Mouse (Mus musculus): Measurements from ENCODE around the gene Mrpl55. TPM values are rescaled to one million over a fixed set of nuclear protein-coding genes. Genes with fewer than 3 reads are reported as not detected.

Mrpl55 gene
- polyA plus RNA-seq, 1 experiment from 2014 or later: 103 TPM

- H3K36me3 ChIP-seq (ENCODE audit: control insufficient read depth, insufficient read depth, low read length): peaks cover 3% of the 10 kb centered on the region; the same call in 1 of the 2 replicates
- ATAC-seq (ENCODE audit: insufficient number of reproducible peaks, insufficient read depth, low FRiP score, low read depth): no peak
- 4% methylated on average over 21 of the region's 21 CpGs for WGBS
Measured at GRCm38 (mm10) chr11:59226787-59227603, 24.7 kb downstream of the Mrpl55 start.

DNA sequence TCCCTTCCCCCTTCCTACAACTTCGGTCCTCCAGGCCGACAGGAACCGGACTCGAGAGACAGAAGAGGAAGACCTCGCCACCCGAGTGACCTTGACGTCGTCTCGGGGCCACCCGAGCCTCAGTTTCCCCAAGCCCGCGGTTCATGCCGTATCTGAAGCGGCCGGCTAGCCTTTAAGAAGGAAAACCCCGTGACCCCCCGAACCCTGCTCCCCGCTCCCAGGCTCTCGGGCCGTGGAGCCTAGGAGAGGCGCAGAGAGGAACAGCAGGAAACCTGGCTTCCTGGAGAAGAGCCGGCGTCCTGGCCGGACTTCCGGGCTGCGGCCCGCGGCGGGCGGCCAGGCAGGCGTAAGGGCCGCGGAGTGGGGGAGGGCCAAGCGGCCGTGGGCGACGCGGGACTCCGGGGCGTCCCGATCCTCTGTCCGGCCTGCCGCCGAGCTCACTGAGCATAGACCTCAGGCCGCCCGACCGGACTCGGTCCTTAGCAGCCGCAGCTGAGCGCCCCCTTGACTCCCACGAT, 25.4 kb downstream of the Mrpl55 start:
- peak overlapping the region; percentile 97 for H3K27ac ChIP-seq (ENCODE audit: low read length)
- peak overlapping the region; percentile 92 for H3K4me3 ChIP-seq (ENCODE audit: low read depth, low read length)
- H3K36me3 ChIP-seq (ENCODE audit: control insufficient read depth, insufficient read depth, low read length): peaks cover 3% of the 10 kb centered on the region; the same call in 1 of the 2 replicates
- no peaks in the 10 kb centered on the region for H3K27me3 ChIP-seq (ENCODE audit: control insufficient read depth, insufficient read depth, low read length)
- WGBS: under 1% methylated on average over 49 of the region's 51 CpGs
- ATAC-seq (ENCODE audit: insufficient number of reproducible peaks, insufficient read depth, low FRiP score, low read depth): peak; percentile 79
- peak overlapping the region; percentile 82 for H3K4me2 ChIP-seq (replicated peaks; ENCODE audit: low read depth, low read length)
- no peaks in the 10 kb centered on the region for H3K9me3 ChIP-seq (ENCODE audit: control insufficient read depth, low read depth, low read length)
- peak overlapping the region; percentile 91 for H3K9ac ChIP-seq (replicated peaks; ENCODE audit: low read depth, low read length)
- H3K4me1 ChIP-seq (ENCODE audit: control insufficient read depth, insufficient read depth, low read length): peaks cover 24% of the 10 kb centered on the region

More at GRCm38 (mm10) chr11:59226787-59227603, 24.7 kb downstream of the Mrpl55 start:
- Histone ChIP-seq H3K4me1 (ENCODE audit: control insufficient read depth, insufficient read depth, low read length) (peaks cover 24% of the 10 kb centered on the region), H3K9ac (replicated peaks; ENCODE audit: low read depth, low read length) (peak overlapping the region; percentile 91), H3K4me3 (ENCODE audit: low read depth, low read length) (peak overlapping the region; percentile 92), H3K27me3 (ENCODE audit: control insufficient read depth, insufficient read depth, low read length) (no peaks in the 10 kb centered on the region), H3K9me3 (ENCODE audit: control insufficient read depth, low read depth, low read length) (no peaks in the 10 kb centered on the region), H3K27ac (ENCODE audit: low read length) (peak overlapping the region; percentile 97), H3K4me2 (replicated peaks; ENCODE audit: low read depth, low read length) (peak overlapping the region; percentile 82)

DNA sequence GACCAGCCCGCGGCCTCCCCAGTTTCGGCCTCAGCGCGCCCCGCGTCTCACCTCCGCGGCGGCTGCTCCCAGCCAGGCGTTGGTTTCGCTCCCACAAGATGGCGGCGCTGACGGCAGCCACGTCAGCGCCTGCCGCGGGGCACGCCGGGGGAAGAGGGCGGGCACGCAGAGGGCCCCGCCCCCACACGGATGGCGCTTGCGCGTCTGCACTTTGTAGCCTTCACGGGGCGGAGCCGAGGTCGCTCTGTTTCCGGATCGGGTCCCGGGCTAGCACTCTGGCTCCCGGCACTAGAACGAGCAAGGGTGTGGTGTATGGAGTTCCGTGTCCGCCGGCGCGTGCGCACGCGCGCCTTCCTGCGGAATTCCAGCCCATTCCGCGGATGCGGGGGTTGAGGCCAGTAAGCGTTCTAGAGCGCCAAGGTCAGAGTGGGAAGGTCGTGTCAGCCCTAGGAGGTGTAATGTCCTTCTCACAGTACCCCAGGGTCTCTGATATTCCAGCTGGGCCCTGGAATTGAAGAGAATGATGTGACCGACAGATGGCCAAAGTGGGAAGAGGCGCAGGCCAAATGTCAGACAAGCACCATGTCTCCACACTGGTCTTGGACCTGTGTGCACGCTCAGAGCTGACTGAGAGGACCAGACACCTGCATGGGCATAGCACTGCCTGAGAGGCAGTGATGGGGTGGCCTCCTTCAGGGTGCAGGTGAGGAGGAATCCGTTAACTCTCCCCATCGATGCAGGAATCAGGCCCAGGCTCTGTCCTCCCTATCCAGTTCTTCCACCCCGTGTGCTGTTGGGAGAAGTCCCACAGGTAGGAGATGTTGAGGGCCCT, 26.1 kb downstream of the Mrpl55 start, which contains the start of gene Arf1:
Gene Arf1, minus strand, starts transcription at position 149 of the 832 bp plus-strand sequence.
- 5% methylated on average over 53 of the region's 59 CpGs for WGBS
- peak within 1 kb of the TSS; percentile 92 for H3K4me3 ChIP-seq (ENCODE audit: low read depth, low read length)
- ATAC-seq (ENCODE audit: insufficient number of reproducible peaks, insufficient read depth, low FRiP score, low read depth): peak; percentile 96
- no peaks in the 10 kb centered on the region for H3K9me3 ChIP-seq (ENCODE audit: control insufficient read depth, low read depth, low read length)
- H3K4me2 ChIP-seq (replicated peaks; ENCODE audit: low read depth, low read length): peak within 1 kb of the TSS; percentile 82
- H3K36me3 ChIP-seq (ENCODE audit: control insufficient read depth, insufficient read depth, low read length): peaks cover 3% of the 10 kb centered on the region; the same call in 1 of the 2 replicates
- H3K27me3 ChIP-seq (ENCODE audit: control insufficient read depth, insufficient read depth, low read length): no peaks in the 10 kb centered on the region
- H3K27ac ChIP-seq (ENCODE audit: low read length): peak within 1 kb of the TSS; percentile 97
- H3K9ac ChIP-seq (replicated peaks; ENCODE audit: low read depth, low read length): peak within 1 kb of the TSS; percentile 91
- H3K4me1 ChIP-seq (ENCODE audit: control insufficient read depth, insufficient read depth, low read length): peaks cover 21% of the 10 kb centered on the region

GRCm38 (mm10) chr11:59230144-59230760, 28.0 kb downstream of the Mrpl55 start:
- H3K4me1 ChIP-seq (ENCODE audit: control insufficient read depth, insufficient read depth, low read length): peaks cover 13% of the 10 kb centered on the region
- no peak overlapping the region for H3K4me2 ChIP-seq (replicated peaks; ENCODE audit: low read depth, low read length)
- 14% methylated on average over 7 of the region's 7 CpGs for WGBS
- no peaks in the 10 kb centered on the region for H3K27me3 ChIP-seq (ENCODE audit: control insufficient read depth, insufficient read depth, low read length)
- H3K9ac ChIP-seq (replicated peaks; ENCODE audit: low read depth, low read length): no peak overlapping the region
- H3K36me3 ChIP-seq (ENCODE audit: control insufficient read depth, insufficient read depth, low read length): no peaks in the 10 kb centered on the region; the same call in 1 of the 2 replicates
- H3K4me3 ChIP-seq (ENCODE audit: low read depth, low read length): no peak overlapping the region
- no peak overlapping the region for H3K27ac ChIP-seq (ENCODE audit: low read length)
- ATAC-seq (ENCODE audit: insufficient number of reproducible peaks, insufficient read depth, low FRiP score, low read depth): no peak
- no peaks in the 10 kb centered on the region for H3K9me3 ChIP-seq (ENCODE audit: control insufficient read depth, low read depth, low read length)

DNA sequence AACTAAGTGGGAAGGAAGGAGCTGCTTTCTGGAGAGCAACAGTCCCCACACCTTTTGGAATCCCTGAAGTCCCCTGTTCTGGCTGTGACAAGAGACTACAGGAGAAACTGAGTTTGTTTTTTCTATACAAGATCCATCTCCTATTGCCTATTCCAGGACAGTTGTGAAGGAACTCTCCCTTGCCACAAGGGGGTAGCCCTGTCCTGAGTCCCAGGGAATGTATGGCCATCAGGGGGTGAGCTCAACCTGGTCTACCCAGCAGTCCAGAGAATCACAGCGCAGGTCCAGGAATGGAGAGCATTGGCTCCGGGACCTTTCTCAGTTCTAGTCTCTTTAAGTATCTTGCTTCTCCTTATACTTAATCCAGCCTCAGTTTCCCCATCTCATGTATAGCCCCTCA, 30.5 kb downstream of the Mrpl55 start:
- Histone ChIP-seq H3K9ac (replicated peaks; ENCODE audit: low read depth, low read length) (no peak overlapping the region), H3K27me3 (ENCODE audit: control insufficient read depth, insufficient read depth, low read length) (no peaks in the 10 kb centered on the region), H3K27ac (ENCODE audit: low read length) (no peak overlapping the region), H3K4me3 (ENCODE audit: low read depth, low read length) (no peak overlapping the region), H3K4me1 (ENCODE audit: control insufficient read depth, insufficient read depth, low read length) (no peaks in the 10 kb centered on the region), H3K4me2 (replicated peaks; ENCODE audit: low read depth, low read length) (no peak overlapping the region), H3K9me3 (ENCODE audit: control insufficient read depth, low read depth, low read length) (no peaks in the 10 kb centered on the region), H3K36me3 (ENCODE audit: control insufficient read depth, insufficient read depth, low read length) (no peaks in the 10 kb centered on the region)
- 59% methylated on average over 2 of the region's 2 CpGs for whole genome bisulfite sequencing
- no peak for ATAC-seq (ENCODE audit: insufficient number of reproducible peaks, insufficient read depth, low FRiP score, low read depth)

- no peaks in the 10 kb centered on the region for H3K36me3 ChIP-seq (ENCODE audit: control insufficient read depth, insufficient read depth, low read length)
Measured at GRCm38 (mm10) chr11:59238525-59239427, 36.5 kb downstream of the Mrpl55 start.

GRCm38 (mm10) chr11:59239428-59239785, 37.1 kb downstream of the Mrpl55 start:
- no peak for ATAC-seq (ENCODE audit: insufficient number of reproducible peaks, insufficient read depth, low FRiP score, low read depth)

More at GRCm38 (mm10) chr11:59238525-59239427, 36.5 kb downstream of the Mrpl55 start:
- Histone ChIP-seq H3K4me3 (ENCODE audit: low read depth, low read length) (no peak overlapping the region), H3K9ac (replicated peaks; ENCODE audit: low read depth, low read length) (no peak overlapping the region), H3K27ac (ENCODE audit: low read length) (no peak overlapping the region), H3K4me2 (replicated peaks; ENCODE audit: low read depth, low read length) (no peak overlapping the region), H3K9me3 (ENCODE audit: control insufficient read depth, low read depth, low read length) (no peaks in the 10 kb centered on the region), H3K27me3 (ENCODE audit: control insufficient read depth, insufficient read depth, low read length) (no peaks in the 10 kb centered on the region), H3K4me1 (ENCODE audit: control insufficient read depth, insufficient read depth, low read length) (no peaks in the 10 kb centered on the region)
- 6% methylated on average over 14 of the region's 15 CpGs for WGBS
- peak; percentile 10; the same call in 1 of the 2 replicates for ATAC-seq (ENCODE audit: insufficient number of reproducible peaks, insufficient read depth, low FRiP score, low read depth)

More at GRCm38 (mm10) chr11:59239428-59239785, 37.1 kb downstream of the Mrpl55 start:
- Histone ChIP-seq H3K27ac (ENCODE audit: low read length) (no peak overlapping the region), H3K27me3 (ENCODE audit: control insufficient read depth, insufficient read depth, low read length) (no peaks in the 10 kb centered on the region), H3K4me3 (ENCODE audit: low read depth, low read length) (no peak overlapping the region), H3K9me3 (ENCODE audit: control insufficient read depth, low read depth, low read length) (no peaks in the 10 kb centered on the region), H3K9ac (replicated peaks; ENCODE audit: low read depth, low read length) (no peak overlapping the region), H3K4me1 (ENCODE audit: control insufficient read depth, insufficient read depth, low read length) (no peaks in the 10 kb centered on the region), H3K36me3 (ENCODE audit: control insufficient read depth, insufficient read depth, low read length) (no peaks in the 10 kb centered on the region), H3K4me2 (replicated peaks; ENCODE audit: low read depth, low read length) (no peak overlapping the region)
- 52% methylated on average over 4 of the region's 4 CpGs for WGBS

Data from stomach, embryonic 14.5 days (tissue).